Mouse (Mus musculus) kidney, adult 2 months (tissue): ENCODE results near the gene Prdx1. TPM values are rescaled to one million over a fixed set of nuclear protein-coding genes. Genes with fewer than 3 reads are reported as not detected.
"Not testable (repeated sequence)": the region's sequence is repeated elsewhere in the genome, so short reads cannot be mapped to it uniquely, and the experiment has no call there.

Experiments
- DNase-seq: peaks from one replicate; pipeline ENCODE4 v3.0.0; 2021
- H3K27ac ChIP-seq: fragments of 200-500 bp; 2 replicates; pipeline ENCODE4 v1.5.1; 2012; ENCODE audit warnings: low read depth, low read length, control low read depth, inconsistent platforms; ENCODE audit not compliant: insufficient read depth
- H3K27me3 ChIP-seq: fragments of 200-500 bp; replicated peaks from 2 replicates; pipeline ENCODE4 v1.6.1; 2012; ENCODE audit warnings: mild to moderate bottlenecking, moderate library complexity, low read length, inconsistent platforms; ENCODE audit not compliant: control insufficient read depth, insufficient read depth
- H3K36me3 ChIP-seq: fragments of 200-500 bp; 2 replicates; pipeline ENCODE4 v1.6.1; 2012; ENCODE audit warnings: mild to moderate bottlenecking, moderate library complexity, low read length, inconsistent platforms; ENCODE audit not compliant: control insufficient read depth, insufficient read depth
- H3K4me1 ChIP-seq: fragments of 200-500 bp; 2 replicates; pipeline ENCODE4 v1.6.1; 2011; ENCODE audit warnings: low read length; ENCODE audit not compliant: control insufficient read depth, insufficient read depth
- H3K4me3 ChIP-seq: fragments of 200-500 bp; 2 replicates; pipeline ENCODE4 v1.5.1; 2011; ENCODE audit warnings: mild to moderate bottlenecking, low read depth, low read length, control low read depth; ENCODE audit not compliant: insufficient read depth
- CTCF ChIP-seq: fragments of 200-500 bp; conservative IDR thresholded peaks from 2 replicates; pipeline ENCODE4 v1.5.1; 2011; ENCODE audit warnings: low read depth, mild to moderate bottlenecking, control low read depth, low read length, moderate library complexity, mixed read lengths; ENCODE audit not compliant: insufficient read depth, insufficient read length
- POLR2A ChIP-seq: fragments of 200-500 bp; IDR thresholded peaks from one replicate; pipeline ENCODE4 v1.6.1; 2011; ENCODE audit warnings: low read depth, low read length, control low read depth
- WGBS: fragments of 180-500 bp; shearing (Covaris S2); methylation state at CpG from one replicate; pipeline ENCODE4 v1.1.7; 2018; 5-methylcytosine and 5-hydroxymethylcytosine counted together
- polyA plus RNA-seq: library from polyadenylated mRNA; depleted of rRNA; stranded (reverse); fragments of >200 nt; gene quantifications from 2 replicates; pipeline ENCODE4 v1.2.3, GENCODE M21; 2012

Gene Prdx1
- polyA plus RNA-seq, 1 experiment = 478 TPM

DNA sequence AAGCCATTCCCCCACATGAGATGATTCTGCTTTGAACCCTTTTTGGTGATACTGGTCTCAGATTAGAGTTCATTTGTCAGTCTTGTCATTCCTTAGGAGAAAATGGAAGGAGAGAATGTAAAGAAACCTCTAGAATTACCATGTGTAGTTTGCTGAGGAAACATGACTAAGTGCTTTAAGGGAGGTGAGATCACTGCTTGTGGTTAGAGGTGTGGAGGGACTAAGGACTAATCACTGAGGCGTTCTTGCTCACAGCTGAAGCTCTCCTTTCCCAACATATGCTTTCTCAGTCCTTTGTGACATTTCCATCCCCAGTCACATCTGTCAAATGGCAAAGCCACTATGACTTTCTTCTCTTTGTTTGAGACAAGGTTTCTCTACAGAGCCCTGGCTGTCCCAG lies 7.5 kb upstream of the Prdx1 start:
- Histone ChIP-seq H3K36me3 (no peaks in the 10 kb centered on the region), H3K27ac (no peak overlapping the region), H3K4me1 (no peaks in the 10 kb centered on the region), H3K27me3 (no peaks in the 10 kb centered on the region), H3K4me3 (no peak overlapping the region)
- DNase-seq = no peak
- no peak for TF ChIP-seq POLR2A
- no peak for TF ChIP-seq CTCF
- 86% methylated on average over 1 of the region's 1 CpGs for WGBS

DNA sequence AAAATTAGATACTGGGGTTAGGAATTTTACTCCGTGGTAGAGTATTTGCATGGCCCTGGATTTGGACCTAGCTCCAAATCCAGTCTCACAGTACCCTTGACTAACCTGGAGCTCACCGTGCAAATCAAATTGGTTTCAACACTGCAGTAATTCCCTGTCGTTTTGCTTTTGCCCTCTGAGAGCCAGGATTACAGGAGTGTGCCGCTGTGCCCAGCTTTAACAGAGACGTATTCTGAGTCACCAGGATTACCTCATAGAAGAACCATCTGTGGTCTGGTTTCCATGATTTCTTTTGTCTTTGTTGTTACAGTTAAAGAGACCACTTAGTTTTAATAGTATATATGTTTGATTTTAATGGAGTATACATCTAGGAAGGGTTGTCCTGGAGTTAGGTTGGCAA lies 6.2 kb upstream of the Prdx1 start:
- H3K4me1 ChIP-seq = no peaks in the 10 kb centered on the region
- DNase-seq = no peak
- WGBS = 67% methylated on average over 5 of the region's 5 CpGs

DNA sequence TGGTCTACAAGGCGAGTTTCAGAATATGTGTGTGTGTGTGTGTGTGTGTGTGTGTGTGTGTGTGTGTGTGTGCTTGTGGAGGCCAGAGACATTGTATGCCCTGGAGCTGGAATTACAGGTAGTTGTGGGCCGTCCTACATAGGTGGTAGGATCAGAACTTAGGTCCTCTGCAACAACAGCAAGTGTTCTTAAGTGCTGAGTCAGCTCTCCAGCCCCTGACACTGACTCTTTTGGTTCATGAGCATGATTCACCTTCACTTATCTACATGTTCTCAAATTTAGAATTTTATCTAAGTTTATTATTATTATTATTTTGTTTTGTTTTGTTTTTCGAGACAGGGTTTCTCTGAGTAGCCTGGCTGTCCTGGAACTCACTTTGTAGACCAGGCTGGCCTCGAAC lies 4.8 kb upstream of the Prdx1 start:
- H3K27ac ChIP-seq, H3K4me1 ChIP-seq: not testable (repeated sequence)
- 96% methylated on average over 4 of the region's 4 CpGs for WGBS

More for the DNA sequence above, 6.2 kb upstream of the Prdx1 start:
- Histone ChIP-seq H3K4me3 (no peak overlapping the region), H3K27me3 (no peaks in the 10 kb centered on the region), H3K27ac (no peak overlapping the region), H3K36me3 (no peaks in the 10 kb centered on the region)
- TF ChIP-seq CTCF (no peak), POLR2A (no peak)

DNA sequence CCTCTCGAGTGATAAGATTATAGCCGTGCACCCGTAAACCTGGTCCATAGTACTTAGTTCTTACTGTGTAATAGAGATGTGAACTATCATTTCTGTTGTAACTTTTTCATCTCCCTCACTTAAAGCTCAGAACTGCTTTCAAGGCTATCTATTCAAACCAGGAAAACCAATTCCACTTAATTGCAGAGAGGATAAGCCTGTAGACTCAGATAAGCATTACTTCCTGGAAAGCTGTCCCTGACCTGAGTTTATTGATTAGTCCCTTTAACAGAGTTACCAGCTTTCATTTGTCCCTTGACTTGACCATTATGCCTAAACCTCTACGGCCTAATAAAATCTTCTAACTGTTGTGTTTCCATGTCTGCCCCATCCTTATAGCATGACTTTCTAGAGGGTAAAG lies 1.4 kb upstream of the Prdx1 start:
- TF ChIP-seq POLR2A = no peak
- no peak for TF ChIP-seq CTCF
- WGBS = 93% methylated on average over 4 of the region's 4 CpGs
- Histone ChIP-seq H3K4me1 (peaks cover 15% of the 10 kb centered on the region; the same call in 1 of the 2 replicates), H3K36me3 (peaks cover 7% of the 10 kb centered on the region; the same call in 1 of the 2 replicates), H3K27ac (no peak overlapping the region), H3K27me3 (no peaks in the 10 kb centered on the region), H3K4me3 (no peak overlapping the region)
- DNase-seq = no peak

More for the DNA sequence above, 4.8 kb upstream of the Prdx1 start:
- not testable (repeated sequence) for DNase-seq, H3K36me3 ChIP-seq, H3K27me3 ChIP-seq, H3K4me3 ChIP-seq

DNA sequence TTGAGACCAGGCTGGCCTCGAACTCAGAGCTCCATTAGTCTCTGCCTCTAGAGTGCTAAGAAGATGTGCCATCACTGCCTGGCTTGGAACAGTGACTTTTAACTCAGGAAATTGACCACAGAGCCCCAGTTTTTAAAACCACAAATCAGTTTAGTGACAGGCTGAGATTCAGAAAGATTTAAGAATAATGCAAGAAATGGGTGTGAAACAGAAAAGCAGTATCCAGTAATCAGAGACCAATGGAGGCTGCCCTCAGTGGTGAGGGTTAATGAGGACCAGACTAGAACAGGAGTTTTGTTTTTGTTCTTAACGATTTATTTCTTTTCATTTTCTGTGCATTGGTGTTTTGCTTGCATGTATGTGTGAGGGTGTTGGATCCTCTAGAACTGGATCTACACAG lies 679 bp upstream of the Prdx1 start:
- WGBS = 70% methylated on average over 2 of the region's 2 CpGs
- TF ChIP-seq CTCF = no peak
- no peak for TF ChIP-seq POLR2A
- H3K4me3 ChIP-seq = peak overlapping the region; percentile 81; the same call in 1 of the 2 replicates
- peak overlapping the region; percentile 99 for H3K27ac ChIP-seq
- no peak for DNase-seq
- H3K36me3 ChIP-seq = peaks cover 11% of the 10 kb centered on the region; the same call in 1 of the 2 replicates
- no peaks in the 10 kb centered on the region for H3K27me3 ChIP-seq
- H3K4me1 ChIP-seq = peaks cover 15% of the 10 kb centered on the region; the same call in 1 of the 2 replicates

DNA sequence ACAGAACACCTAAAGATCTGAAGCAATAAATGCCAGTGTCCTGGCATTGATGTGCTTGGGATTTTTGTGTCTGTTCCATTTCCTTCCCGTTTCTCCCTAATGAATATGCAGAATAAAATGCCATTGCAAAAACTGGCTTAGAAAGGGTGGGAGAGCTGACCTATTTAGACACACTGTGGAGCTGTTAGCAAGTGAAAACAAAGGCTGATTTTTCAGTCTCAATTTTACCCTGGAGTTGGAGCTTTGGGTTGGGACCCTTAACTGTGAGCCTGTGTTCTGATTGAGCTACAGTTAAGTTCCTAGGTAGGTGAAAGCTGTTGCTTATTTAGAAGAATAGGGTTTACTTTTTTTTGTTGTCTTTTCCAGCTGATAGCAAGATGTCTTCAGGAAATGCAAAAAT lies 1.7 kb downstream of the Prdx1 start:
- 2% methylated on average over 1 of the region's 1 CpGs for WGBS
- H3K4me3 ChIP-seq = 0 out of 2 replicates have a peak overlapping the region, but pooled peaks have one; percentile 70
- no peaks in the 10 kb centered on the region for H3K27me3 ChIP-seq
- TF ChIP-seq CTCF (no peak), POLR2A (no peak)
- no peak for DNase-seq
- H3K36me3 ChIP-seq = peaks cover 20% of the 10 kb centered on the region
- peaks cover 26% of the 10 kb centered on the region for H3K4me1 ChIP-seq
- H3K27ac ChIP-seq = peak overlapping the region; percentile 44; the same call in 1 of the 2 replicates

DNA sequence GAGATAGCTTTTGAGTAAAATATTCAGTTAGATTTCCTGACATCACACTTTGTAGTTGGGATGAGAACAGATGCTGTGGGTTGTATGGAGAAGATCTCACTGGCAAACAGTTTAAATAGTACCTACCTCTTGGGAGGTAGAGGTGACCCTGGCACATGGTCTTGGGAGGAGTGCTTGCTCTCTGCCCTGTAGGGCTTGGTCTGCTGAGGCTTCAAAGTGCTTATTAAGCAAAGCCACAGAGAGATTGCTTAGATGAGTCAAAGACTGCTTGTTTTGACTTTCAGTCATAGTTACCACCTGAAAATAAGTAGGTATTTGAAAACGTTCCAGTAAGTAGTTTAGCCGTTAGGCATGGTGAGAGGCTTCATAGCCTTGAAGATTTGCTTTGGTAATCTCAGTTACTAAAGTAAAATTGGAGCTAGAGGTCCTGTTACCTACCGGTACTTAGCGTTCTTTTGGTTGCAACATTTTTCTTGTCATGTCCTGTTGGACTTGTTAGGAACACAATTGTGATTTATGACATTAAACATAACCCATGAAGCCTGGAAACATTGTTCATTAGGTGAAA lies 4.0 kb downstream of the Prdx1 start:
- peak; percentile 83 for DNase-seq
- H3K27ac ChIP-seq = peak overlapping the region; percentile 50
- H3K4me1 ChIP-seq = peaks cover 26% of the 10 kb centered on the region
- TF ChIP-seq CTCF = no peak
- TF ChIP-seq POLR2A = no peak
- H3K4me3 ChIP-seq = no peak overlapping the region
- peaks cover 31% of the 10 kb centered on the region for H3K36me3 ChIP-seq
- H3K27me3 ChIP-seq = no peaks in the 10 kb centered on the region
- WGBS = 31% methylated on average over 4 of the region's 4 CpGs
